Mouse (Mus musculus) CH12.LX (cell line): ENCODE data around the gene Zdhhc18.
"Not testable (repeated sequence)": the region's sequence is repeated elsewhere in the genome, so short reads cannot be mapped to it uniquely, and the experiment has no call there.

ENCODE experiments used
- CHD1 ChIP-seq: IDR thresholded peaks from 2 replicates; pipeline ENCODE4 v1.6.1; 2012; ENCODE audit warnings: low read depth, low read length, improper control_type of control experiment, inconsistent platforms
- CHD2 ChIP-seq: IDR thresholded peaks from 2 replicates; pipeline ENCODE4 v1.6.1; 2011; ENCODE audit warnings: low read length, improper control_type of control experiment
- CTCF ChIP-seq, 2 experiments: IDR thresholded peaks in 1 of 2; conservative IDR thresholded peaks in 1 of 2; 2 replicates each; pipeline ENCODE4 v1.5.1; 2011 to 2012; ENCODE audit warnings: low read depth in 2 of 2, low read length in 2 of 2, improper control_type of control experiment in 1 of 2, inconsistent platforms in 1 of 2, mild to moderate bottlenecking in 1 of 2, moderate library complexity in 1 of 2
- E2F4 ChIP-seq: IDR thresholded peaks from 2 replicates; pipeline ENCODE4 v1.6.1; 2011; ENCODE audit warnings: low read depth, low read length, improper control_type of control experiment; ENCODE audit not compliant: insufficient replicate concordance
- EP300 ChIP-seq: IDR thresholded peaks from 2 replicates; pipeline ENCODE4 v1.6.1; 2011; ENCODE audit warnings: low read length, improper control_type of control experiment
- HCFC1 ChIP-seq: IDR thresholded peaks from 2 replicates; pipeline ENCODE4 v1.6.1; 2012; ENCODE audit warnings: low read depth, mild to moderate bottlenecking, inconsistent platforms, low read length, improper control_type of control experiment
- POLR2A ChIP-seq: IDR thresholded peaks from 2 replicates; pipeline ENCODE4 v1.6.1; 2011; ENCODE audit warnings: low read depth, mild to moderate bottlenecking, improper control_type of control experiment, low read length
- ZKSCAN1 ChIP-seq: IDR thresholded peaks from 2 replicates; pipeline ENCODE4 v1.6.1; 2012; ENCODE audit warnings: low read depth, inconsistent platforms, low read length, improper control_type of control experiment, borderline replicate concordance

- TF ChIP-seq ZKSCAN1; CTCF (conservative IDR thresholded peaks at IDR 0.05 in 1 of 2, IDR thresholded peaks at IDR 0.05 in 1 of 2; ENCODE audit: low read depth in 2 of 2, low read length in 2 of 2); HCFC1; EP300; POLR2A; E2F4; CHD1; CHD2: not testable (repeated sequence)
Measured at GRCm38 (mm10) chr4:133649464-133649863, 490 bp downstream of the Zdhhc18 start.
